Mouse (Mus musculus) small intestine, adult 2 months (tissue): ENCODE data around the gene Hoxa3.

Experiments
- CTCF ChIP-seq: fragments of 200-500 bp; IDR thresholded peaks from 2 replicates; pipeline ENCODE4 v1.5.1; 2012; ENCODE audit warnings: low read depth, mild to moderate bottlenecking, control low read depth, inconsistent platforms, low read length, moderate library complexity, mixed read lengths; ENCODE audit not compliant: insufficient replicate concordance, insufficient read length; ENCODE audit errors: extremely low read depth
- POLR2A ChIP-seq: fragments of 200-500 bp; IDR thresholded peaks from 2 replicates; pipeline ENCODE4 v1.6.1; 2012; ENCODE audit warnings: low read depth, mild to moderate bottlenecking, control low read depth, inconsistent platforms, low read length, moderate library complexity

- TF ChIP-seq CTCF: no peak
- no peak for TF ChIP-seq POLR2A
These were observed 46.6 kb downstream of the Hoxa3 start for GRCm38 (mm10) chr6:52166431-52167077.
